Mouse (Mus musculus) heart, adult 18-20 months (tissue): ENCODE measurements around the gene Capn12. TPM values are rescaled to one million over a fixed set of nuclear protein-coding genes. Genes with fewer than 3 reads are reported as not detected.
"Not testable (repeated sequence)": the region's sequence is repeated elsewhere in the genome, so short reads cannot be mapped to it uniquely, and the experiment has no call there.

Experiments
- DNase-seq, 2 experiments: peaks; one replicate each; pipeline ENCODE4 v3.0.0; 2021 to 2022; ENCODE audit warnings: mixed read lengths in 1 of 2
- total RNA-seq, 2 experiments: library from RNA; stranded (reverse); gene quantifications; 2 replicates each; pipeline ENCODE4 v1.2.3; 2021

Capn12 gene
- total RNA-seq, 2 experiments from 2014 or later, result 0.31 to 0.35 TPM

DNA sequence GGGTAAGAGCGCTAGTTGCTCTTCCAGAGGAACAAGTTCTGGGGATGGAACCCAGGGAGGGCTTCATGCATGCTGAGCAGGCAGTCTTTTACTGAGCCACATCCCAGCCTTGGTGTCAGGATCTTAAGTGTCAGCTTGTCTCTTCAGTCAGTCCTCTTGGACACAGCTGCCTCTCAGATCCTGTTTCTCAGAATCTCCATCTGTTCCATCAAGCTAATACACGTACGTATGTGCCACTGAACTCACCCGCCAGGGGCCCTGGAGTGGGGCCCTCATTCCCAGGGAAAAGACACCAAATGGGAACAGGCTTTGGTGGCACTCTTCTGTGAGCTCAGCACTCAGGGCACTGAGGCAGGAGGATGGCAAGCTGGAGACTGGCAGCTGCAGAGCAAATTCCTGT, 3.4 kb upstream of the Capn12 start:
- DNase-seq, result no peak

DNA sequence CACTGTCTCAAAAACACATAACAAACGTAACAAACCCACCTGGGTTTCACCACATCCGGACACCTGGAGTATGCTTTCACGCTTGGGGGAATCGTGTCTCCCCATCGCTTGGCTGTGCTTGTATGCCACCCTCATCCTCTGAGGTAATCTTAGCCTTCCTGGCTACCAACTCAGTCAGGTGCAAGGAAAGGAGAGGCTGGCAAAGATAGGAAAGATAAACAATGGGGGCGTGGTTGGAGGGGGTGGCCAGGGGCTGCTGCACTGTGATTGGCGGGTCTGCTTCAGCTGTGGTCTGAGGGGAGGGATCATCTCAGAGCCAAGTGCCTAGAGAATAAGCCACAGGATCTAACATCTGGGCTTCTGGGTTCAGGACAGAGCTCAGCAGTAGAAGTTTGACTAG, 1.6 kb upstream of the Capn12 start:
- no peak for DNase-seq

DNA sequence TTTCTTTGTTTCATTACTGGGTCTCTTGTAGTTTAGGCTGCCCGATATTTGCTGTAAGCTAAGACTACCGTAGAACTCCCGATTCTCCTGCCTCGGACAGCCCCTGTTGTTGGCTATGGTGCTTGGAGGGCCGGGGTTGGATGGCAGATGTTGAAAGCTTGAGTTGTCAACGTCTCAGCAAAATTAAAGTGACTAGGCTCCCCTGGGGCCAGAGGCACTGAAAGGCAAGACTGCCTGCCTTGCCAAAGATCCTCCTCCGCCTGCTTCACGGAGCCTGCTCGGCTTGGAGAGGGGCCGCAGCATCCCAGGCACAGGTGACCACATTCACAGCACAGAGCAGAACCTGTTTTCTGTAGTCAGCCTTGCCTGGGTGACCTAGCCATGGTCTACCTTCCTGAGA, 668 bp upstream of the Capn12 start:
- no peak for DNase-seq

DNA sequence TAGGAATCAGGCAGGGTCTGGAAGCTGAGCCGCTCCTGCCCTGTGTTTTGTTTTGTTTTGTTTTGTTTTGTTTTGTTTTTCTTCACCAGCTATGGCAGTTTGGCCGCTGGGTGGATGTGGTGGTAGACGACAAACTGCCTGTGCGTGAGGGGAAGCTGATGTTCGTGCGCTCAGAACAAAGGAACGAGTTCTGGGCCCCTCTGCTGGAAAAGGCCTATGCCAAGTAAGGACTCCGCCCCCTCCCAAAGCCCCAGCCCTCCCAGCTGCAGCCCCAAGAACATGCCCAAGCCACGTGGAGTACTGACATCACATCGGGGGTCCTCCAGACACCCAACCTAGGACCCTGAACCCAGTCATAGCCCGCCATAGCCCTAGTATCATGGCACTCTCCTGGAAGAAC, 1.8 kb downstream of the Capn12 start:
- DNase-seq, result no peak

DNA sequence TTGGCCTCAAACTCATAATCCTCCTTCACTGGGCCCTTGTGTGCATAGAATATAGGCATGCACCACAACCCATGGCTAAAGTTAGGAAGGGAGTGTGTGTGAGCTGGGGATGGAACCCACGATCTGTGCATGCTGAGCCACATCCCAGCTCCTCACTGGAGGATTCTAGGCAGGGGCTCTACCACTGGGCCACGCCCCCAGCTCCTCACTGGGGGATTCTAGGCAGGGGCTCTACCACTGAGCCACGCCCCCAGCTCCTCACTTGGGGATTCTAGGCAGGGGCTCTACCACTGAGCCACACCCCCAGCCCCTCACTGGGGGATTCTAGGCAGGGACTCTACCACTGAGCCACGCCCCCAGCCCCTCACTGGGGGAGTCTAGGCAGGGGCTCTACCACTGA, 2.5 kb downstream of the Capn12 start:
- DNase-seq, result not testable (repeated sequence)

DNA sequence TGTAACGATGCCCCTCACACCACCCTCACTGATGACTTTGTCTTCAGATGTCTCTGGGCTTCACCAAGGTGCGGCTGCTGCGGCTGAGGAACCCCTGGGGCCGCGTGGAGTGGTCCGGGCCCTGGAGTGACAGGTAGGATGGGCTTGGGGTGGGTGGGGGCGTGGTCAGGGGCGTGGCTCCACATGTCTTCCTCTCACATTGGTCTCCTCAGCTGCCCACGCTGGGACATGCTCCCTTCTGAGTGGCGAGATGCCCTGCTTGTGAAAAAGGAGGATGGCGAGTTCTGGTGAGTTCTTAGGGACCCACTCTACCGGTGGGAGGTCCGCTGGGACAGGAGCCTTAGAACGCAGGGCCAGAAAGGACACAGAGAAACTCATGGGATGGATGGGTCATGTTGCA, 5.3 kb downstream of the Capn12 start:
- no peak for DNase-seq

DNA sequence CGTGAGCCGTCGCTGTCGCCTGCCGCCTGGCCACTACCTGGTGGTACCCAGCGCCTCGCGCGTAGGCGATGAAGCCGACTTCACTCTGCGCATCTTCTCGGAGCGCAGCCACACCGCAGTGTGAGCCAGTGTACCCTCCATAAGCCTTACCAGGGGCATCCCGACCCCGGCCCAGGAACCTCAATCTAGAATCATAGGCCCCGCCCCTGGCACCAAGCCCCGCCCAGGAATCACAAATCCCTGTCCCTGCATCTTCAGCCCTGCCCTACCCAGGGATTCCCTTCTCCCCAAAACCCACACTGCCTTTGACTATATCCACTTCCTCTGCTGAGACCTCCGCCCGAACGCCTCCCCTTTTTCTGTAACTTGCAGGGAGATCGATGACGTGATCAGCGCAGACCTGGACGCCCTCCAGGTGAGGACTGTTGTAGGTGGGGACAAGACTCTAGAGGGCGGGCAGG, 7.5 kb downstream of the Capn12 start:
- peak in 1 of 2 experiments; percentile 33 for DNase-seq

DNA sequence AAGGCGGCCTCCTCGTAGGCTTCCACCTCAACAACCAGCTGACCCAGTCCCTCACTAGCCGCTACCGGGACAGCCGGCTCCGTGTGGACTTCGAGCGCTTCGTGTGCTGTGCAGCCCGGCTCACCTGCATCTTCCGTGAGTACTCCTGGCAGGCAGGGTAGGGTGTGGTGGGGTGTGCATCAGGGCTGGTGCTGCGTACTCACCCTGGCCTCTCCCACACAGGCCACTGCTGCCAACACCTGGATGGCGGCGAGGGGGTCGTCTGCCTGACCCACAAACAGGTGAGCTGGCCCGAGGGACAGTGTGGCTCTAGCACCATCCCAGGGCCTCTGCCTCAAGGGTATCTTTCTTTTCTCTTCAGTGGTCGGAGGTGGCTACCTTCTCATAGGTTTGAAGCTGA, 11.4 kb downstream of the Capn12 start:
- no peak for DNase-seq

DNA sequence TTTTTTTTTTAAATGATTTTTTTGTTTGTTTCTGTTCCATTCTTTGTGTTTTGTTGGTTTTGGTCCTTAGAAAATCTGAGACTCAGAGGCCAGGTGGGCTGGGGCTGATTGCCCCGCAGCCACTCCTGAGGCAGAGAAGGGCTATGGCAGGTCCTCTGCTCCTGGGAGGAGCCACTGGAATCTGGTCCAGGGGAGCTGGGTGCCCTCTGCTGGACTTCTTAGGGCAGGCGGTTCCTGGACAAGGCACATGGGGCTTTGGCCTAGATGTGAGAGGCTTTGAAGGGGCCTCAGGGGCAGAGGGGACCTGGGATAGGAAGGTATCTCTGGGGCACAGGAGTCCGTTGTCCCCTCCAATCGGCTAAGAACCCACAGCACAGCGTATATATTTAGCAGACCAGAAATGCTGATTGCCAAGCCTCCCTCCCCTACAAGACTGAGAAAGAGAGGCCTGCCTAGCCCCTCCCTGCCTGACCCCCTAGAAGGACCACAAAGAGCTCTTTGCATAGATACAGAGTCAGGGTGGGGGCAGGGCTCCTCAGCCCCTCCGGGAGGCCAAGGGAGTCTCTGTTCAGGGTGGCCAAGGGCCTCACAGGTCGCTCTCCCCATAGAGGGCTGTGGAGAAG, 12.5 kb downstream of the Capn12 start:
- DNase-seq, result peak; percentile 65 to 67

DNA sequence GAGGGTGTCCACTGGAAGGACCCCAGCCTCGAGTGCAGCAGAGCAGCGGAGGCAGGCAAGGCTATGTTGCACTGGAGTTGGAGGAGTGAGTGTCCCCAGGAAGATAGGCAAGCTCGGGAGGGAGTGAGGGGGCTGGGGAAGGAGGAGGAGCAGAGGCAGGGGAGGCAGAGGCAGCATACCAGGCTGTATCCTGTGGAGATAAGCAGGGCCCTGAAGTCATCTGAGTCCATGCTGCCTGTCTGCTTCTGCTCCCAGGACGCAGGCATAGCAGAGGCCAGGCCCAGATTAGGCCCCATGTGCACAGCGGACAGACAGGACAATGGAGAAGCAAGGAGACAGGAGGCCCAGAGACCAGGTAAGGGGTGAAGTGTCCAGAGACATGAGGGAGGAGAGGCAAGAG, 13.7 kb downstream of the Capn12 start:
- peak in 1 of 2 experiments; percentile 30 for DNase-seq

DNA sequence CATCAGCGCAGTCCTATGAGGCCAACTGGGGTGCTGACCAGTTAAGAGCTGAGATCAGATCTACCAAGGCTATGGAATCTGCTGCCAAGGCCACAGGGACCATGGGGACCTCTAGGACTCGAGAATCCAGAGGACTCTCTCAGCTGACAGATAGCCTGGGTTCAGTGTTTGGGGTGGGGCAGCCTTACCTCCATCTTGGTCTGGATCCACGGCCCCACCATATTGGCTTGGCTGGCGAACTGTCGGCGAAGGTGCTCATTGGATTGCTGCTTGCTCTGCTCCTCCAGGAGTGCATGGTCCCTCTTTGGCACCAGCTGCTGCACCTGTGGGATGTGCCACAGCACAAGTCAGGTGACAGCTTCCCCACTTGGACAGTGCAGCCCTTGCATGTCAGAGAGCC, 16.4 kb downstream of the Capn12 start:
- DNase-seq, result no peak

DNA sequence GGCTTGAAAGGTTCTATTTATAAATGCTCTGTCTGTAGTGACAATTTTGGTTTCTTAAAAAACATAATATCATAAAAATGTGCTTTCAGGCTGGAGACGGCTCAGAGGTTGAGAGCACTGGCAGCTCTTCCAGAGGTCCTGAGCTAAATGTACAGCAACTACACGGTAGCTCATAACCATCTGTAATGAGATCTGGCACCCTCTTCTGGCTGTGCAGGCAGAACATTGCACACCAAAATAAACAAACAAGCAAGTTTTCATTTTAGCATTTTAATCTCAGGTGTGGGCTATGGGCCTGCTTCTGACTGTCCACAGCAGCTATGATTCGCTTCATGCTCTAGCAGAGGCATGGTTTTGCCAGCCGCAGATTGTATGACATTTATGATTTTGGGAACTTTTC, 18.8 kb downstream of the Capn12 start:
- no peak for DNase-seq

DNA sequence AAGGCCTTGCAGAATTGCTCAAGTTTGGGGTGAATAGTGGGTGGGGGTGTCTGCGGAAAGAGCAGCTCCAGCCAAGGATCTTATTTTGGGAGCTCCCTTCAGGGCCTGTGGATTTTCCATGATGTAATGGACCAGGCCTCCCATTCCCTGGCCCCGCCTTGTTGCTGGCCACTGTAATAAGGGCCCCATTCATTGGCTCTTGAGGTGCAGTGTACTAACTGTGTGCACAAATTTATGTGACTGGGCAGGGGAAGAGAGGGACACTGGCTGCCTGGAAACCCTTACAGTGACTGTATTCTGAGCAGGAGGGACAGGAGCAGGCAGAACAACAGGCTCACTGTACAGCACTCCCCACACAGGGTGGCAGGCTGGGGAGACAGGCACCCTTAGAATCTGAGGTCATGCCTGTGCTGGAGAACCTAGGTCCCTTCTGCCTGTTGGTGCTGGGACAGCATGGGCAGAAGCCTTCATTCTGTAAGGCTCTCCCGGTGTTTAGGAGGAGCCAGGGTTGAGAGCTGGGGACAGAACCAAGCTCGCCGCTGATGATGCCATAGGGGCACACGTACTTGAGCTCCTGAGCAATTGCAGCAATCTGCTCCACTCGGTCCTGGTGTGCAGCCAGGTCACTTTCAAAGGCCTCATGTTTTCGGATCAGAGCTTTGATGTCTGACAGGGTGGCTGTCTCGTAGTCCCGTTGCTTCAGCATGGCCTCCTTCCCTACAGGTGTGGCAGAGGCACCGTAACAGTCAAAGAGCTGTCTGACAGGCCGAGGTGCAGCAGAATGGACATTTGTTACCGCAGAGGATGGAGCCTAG, 20.3 kb downstream of the Capn12 start:
- DNase-seq, result peak; percentile 78 to 85

DNA sequence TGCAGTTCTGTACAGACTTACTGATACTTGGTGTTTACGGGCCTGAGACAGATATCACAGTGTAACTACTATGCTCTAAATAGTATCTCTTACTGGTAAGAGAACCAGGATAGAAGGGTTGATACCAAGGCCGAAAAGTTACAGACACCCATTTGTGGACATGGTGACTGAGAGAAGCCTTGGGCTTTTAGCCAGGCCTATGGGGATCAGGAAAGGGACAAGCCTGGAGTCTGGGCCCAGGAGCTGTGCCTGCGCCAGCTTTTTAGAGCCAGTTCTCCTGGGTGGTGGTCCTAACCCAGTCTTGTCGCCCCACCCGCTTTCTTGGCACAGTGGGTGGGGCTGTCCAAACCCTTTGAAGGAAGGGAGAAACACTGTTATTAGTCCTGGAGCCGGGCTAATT, 21.0 kb downstream of the Capn12 start:
- no peak for DNase-seq

DNA sequence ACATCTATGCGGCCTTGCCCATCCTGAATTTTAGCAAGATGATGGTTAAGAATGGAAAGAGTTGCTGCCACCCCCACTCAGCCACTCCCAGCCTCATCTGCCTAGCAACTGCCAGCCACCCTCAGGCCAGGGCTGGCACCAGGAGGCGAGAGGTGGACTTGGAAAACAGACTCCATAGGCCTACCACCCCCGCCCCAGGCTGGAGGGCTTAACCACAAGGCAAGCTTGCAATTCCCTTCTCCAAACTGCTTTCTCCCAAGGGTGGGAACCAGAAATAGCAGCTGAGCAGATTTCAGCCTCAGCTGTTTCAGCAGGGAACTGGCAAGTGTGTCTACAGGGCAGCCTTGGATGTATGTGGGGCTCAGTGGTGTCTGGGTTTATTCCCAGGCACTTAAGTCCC, 21.6 kb downstream of the Capn12 start:
- DNase-seq, result no peak

DNA sequence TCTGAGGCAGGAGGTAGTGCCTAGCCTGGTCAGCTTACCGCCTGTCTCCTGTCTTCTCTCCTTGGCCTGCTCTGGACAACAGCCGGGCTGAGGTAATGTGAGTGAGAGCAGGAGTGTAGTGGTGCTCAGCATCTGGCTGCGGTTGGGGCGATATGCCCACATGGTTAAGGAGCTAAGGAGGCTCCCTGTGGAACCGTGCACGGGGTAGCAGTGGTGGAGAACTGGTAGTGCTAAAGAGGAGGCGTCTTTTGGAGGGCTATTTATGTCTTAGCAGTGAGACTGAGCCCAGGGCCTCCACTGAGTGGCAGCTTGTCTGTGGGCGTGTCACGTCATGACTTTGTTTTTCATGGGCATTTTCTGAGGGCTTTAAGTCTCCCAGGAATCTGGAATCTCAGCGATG, 22.6 kb downstream of the Capn12 start:
- no peak for DNase-seq

DNA sequence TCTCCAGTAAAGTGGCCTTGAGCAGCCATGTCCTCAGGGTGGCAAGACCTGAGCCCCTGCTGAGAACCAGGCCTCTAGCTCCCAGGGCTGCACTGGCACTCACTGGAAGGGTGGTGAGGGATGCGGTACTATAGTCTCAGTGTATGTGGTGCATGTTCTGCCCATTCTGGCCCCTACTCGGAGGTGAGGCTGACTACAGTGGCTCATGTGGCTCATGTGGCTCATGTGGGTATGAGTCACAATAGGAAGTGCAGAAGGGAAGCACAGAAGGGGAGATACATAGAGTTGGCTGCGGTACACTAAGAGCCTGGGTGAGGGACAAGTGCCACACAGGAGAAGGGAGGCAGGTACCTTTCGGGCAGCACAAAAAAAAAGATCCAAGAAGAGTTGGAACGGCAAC, 26.0 kb downstream of the Capn12 start:
- no peak for DNase-seq

DNA sequence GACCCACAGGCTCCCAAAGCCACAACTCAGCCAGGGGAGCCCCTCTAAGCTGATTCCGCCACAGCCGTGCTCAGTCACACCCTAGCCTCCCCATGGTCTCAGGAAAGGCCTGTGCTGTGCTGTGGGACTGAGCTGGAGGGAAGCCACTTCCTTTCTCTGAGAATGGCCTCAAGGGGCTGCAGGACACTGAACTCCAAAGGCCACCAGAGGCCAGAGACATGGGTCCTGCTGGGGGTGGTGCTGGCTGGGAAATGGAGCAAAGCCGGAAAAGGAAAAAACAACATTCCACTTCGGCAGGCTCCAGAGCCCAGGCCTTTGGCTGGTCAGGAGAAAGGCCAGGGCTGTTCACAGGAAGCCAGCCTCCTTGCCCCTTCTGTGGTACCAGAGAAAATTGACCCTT, 30.4 kb downstream of the Capn12 start:
- peak; percentile 75 to 93 for DNase-seq

DNA sequence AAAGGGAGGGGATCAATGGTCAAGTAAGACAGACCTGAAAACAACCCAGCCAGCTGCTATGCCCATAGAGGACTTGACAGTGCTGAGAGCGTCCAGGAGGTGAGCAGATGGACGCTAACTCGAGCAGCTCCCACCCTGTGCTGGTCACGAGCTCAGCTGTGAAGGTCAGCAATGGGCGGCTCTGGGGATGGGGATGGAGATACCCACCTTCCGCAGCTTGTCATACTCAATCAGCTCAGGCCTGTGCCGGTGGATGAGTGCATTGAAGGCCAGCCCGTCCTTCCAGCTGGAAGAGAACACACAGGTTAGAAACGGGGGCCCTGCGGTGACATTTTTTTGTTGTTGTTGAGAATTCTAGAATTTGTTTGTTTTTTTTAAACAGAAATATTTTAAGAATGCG, 31.9 kb downstream of the Capn12 start:
- no peak for DNase-seq

DNA sequence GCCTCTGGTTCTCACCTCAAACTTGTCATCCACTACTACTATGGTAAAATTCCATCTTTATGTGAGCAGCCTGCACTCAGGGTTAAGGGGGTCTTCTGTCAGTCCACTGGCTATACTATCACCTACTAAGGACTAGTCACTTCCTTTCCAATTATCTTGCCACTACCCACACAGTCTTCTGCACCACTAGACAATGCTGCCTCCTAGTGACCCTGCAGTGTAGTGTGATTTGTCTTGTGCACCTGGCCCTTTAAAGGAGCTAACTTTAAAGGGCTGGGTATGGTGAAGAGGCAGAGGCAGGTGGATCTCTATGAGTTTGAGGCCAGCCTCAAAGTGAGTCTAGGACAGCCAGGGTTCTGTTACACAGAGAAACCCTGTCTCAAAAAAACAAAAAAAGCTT, 35.3 kb downstream of the Capn12 start:
- no peak for DNase-seq

DNA sequence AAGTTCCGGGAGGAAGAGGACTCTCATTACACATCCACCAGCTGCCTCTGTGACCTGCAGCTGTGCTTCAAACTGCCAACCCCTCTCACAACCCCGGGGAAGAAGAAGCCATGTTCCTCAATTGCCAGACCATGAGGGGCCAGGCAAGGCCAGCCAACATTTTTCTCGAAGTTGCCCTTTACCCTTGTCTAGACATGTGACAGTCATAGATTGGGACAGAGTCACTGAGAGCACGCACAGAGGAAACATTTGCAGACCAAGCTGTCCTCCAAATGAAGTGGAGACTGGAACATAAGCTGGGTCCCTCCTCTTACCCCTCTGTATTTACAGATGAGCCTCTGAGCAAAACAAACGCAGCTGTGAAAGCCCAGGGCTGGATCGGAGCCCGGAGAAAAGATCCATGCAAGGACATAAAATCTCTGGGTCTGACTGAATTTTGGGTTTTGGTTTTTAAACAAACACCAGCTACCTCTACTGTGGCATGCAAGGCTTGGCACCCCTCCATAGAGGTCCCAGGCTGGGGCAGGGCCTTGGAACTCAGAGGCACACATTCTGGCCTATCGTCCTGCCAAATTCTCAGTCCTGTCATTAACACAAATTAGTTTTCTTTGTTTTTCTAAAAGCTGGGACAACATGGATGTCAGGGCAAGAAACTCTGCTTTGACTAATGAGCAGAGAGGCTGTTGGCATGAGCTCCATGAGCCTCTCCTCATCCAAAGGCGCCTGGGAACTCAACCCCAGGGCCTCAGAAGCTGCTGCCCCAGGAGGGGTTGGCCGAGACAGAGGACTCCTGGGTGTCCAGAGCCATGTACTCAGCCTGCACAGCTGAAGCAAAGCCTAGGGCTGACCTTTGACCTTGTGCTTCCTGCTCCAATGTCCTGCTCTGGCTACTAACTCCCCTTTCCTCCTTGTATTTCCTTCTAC, 36.5 kb downstream of the Capn12 start:
- DNase-seq, result peak; percentile 74 to 80

DNA sequence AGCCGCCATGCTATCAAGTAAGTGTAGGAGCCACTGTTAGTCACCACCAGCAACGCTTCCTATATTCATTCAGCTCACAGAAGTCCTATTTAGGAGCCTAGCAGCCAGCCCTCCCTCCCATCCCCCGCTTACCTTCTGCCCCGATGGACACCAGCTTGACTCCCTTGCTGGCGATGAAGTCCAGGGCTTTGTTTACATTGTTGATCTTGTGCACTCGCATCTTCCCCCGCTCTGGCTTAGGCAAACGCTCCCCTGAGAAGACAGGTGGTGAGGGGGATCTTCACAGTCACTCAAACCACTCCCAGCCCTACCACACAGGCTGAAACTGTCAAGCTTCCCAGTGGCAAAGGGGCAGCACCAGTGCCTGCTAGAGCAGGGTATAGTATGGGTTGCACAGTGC, 37.3 kb downstream of the Capn12 start:
- DNase-seq, result no peak

DNA sequence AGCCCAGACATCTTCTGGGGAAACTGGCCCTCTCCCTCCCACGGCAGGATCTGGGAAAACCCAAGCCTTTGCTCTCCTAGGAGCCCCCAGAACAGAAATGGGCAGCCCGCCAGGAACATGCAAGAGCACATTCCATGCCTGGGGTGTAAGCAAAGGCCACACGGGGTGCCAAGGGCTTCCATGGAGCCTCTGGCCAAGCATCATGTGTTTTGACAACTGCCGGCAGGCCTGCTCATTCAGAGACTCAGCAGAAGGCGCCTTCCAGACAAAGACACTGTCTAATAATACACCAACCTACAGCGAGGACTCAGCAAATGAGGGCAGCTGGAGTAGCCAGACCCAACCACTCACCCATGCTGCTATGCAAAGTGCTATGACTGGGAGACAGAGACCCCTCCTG, 38.6 kb downstream of the Capn12 start:
- peak; percentile 88 to 91 for DNase-seq
